In the genomic region with DNA sequence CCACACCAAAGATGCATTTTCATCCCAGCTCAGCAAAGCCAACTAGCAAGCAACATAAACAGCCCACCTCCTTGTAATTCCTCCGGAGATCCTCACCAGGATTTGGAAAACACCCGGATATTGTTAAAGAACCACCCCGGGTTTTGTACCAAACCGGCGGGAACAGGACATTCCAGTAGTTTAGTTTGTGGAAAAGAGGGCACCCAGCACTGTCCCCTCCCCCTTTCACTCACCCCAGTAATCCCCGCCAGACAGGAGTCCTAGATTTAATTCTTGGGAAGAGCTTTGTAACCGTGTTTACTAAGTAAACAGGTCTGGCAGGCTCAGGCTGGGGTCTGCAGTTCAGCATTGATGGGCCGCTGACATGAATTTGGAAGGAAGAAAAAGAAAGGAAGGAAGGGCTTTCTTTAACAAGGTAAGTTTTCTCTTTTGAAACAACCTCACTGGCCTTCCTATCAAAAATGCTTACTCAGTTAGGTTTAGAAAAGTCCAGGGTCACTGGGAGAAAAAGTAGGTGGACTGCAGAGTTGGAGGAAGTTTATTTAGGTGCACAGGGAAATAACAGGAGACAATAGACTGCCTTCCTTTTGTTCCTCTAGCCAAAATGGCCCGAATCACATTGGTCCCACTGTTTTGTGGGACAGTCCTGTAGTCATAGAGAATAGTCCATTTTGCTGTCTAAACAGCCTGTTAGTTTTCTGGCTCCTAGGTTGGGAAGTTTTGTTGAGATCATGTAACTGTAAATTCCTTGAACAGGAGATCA, we compare ENCODE assay signal across 10 mouse cellular contexts. TPM values are rescaled to one million over a fixed set of nuclear protein-coding genes. Genes with fewer than 3 reads are reported as not detected.
DNase-seq lines count a peak whose midpoint lies in the region; ATAC-seq lines count a peak whose summit lies in the region.
"Had no signal": no experiment of that assay in that cellular context is flagged by ENCODE, and none has a peak within 500 bp of the region (broad histone marks: within the 10 kb centered on the region; RNA-seq: fewer than 3 reads in every experiment).

A gene (minus strand): TSS at position 94 of the 763 bp plus-strand sequence.

- DNase-seq in 3134 (ENCODE audit: extremely low read depth, insufficient read length, low spot score), result peak; percentile 11
- DNase-seq in embryo, embryonic 10 days (ENCODE audit: low spot score), result peak; percentile 28
- DNase-seq in lung, postnatal 25 days (ENCODE audit: low spot score), result peak; percentile 5
- peak; percentile 43 for DNase-seq in testis, postnatal 10 days (ENCODE audit: low spot score)
- DNase-seq in gastrocnemius, postnatal 10 days, result no peak

- H3K9me3 ChIP-seq in heart, embryonic 15.5 days (replicated peaks), result no peaks in the 10 kb centered on the region
- H3K9me3 ChIP-seq in kidney, embryonic 16.5 days (ENCODE audit: low read length), result no peaks in the 10 kb centered on the region

- peak within 1 kb of the TSS; percentile 45 for H3K4me3 ChIP-seq in heart, embryonic 15.5 days
- H3K4me3 ChIP-seq in kidney, embryonic 16.5 days (ENCODE audit: low read length), result peak within 1 kb of the TSS; percentile 50

- 14% methylated on average over 9 of the region's 9 CpGs for WGBS in heart, embryonic 15.5 days
- 25% methylated on average over 9 of the region's 9 CpGs for WGBS in kidney, embryonic 16.5 days

- no peak for ATAC-seq in heart, embryonic 15.5 days (replicated peaks; ENCODE audit: insufficient number of reproducible peaks, insufficient read depth, low FRiP score, low read depth)
- ATAC-seq in kidney, embryonic 16.5 days (ENCODE audit: low FRiP score, low TSS enrichment), result peak; percentile 92; the same call in 1 of the 2 replicates
- ATAC-seq in cerebellum, adult (ENCODE audit: insufficient number of reproducible peaks, low FRiP score, low TSS enrichment), result no peak
- ATAC-seq: Patski had no signal

- H3K27ac ChIP-seq in heart, embryonic 15.5 days, result no peak within 1 kb of the TSS
- peak within 1 kb of the TSS; percentile 34; the same call in 1 of the 2 replicates for H3K27ac ChIP-seq in kidney, embryonic 16.5 days (ENCODE audit: low read length)

- no peaks in the 10 kb centered on the region for H3K27me3 ChIP-seq in heart, embryonic 15.5 days
- H3K27me3 ChIP-seq in kidney, embryonic 16.5 days (ENCODE audit: insufficient read depth, low read length), result no peaks in the 10 kb centered on the region

- H3K4me1 ChIP-seq in heart, embryonic 15.5 days (replicated peaks), result no peaks in the 10 kb centered on the region
- no peaks in the 10 kb centered on the region; the same call in 1 of the 2 replicates for H3K4me1 ChIP-seq in kidney, embryonic 16.5 days (ENCODE audit: insufficient read depth, low read length)

- no peaks in the 10 kb centered on the region for H3K36me3 ChIP-seq in heart, embryonic 15.5 days
- no peaks in the 10 kb centered on the region for H3K36me3 ChIP-seq in kidney, embryonic 16.5 days (ENCODE audit: insufficient read depth, low read length)

- peak within 1 kb of the TSS; percentile 53 for H3K4me2 ChIP-seq in heart, embryonic 15.5 days
- peak within 1 kb of the TSS; percentile 43 for H3K4me2 ChIP-seq in kidney, embryonic 16.5 days (replicated peaks; ENCODE audit: low read depth, low read length)

- H3K9ac ChIP-seq in heart, embryonic 15.5 days, result no peak within 1 kb of the TSS
- peak within 1 kb of the TSS; percentile 65 for H3K9ac ChIP-seq in kidney, embryonic 16.5 days (replicated peaks; ENCODE audit: low read length)

RNA-seq across cellular contexts. Expression of the gene that starts here (rescaled TPM):
- 0.06 and 0.09 TPM in 2 replicates for polyA plus RNA-seq in heart, embryonic 15.5 days (2015; fragmentation: Nextera tagmentation; extraction: Ambion mirVana)
- 0.10 TPM in 2 replicates for polyA plus RNA-seq in kidney, embryonic 16.5 days (2015; fragmentation: Nextera tagmentation; extraction: Ambion mirVana)
- total RNA-seq in gastrocnemius, postnatal 10 days (2021), result under 1 TPM in 1 of 2 experiments, not detected in 1; 0.09 TPM
- polyA plus RNA-seq: large intestine, adult 2 months; Patski had no signal

Comparison
In these comparisons a context has a peak if more than half of its experiments do, and no peak if none do; other contexts are left out.
1. Peak in ATAC-seq, H3K4me3 ChIP-seq, H3K27ac ChIP-seq, H3K9ac ChIP-seq and H3K4me2 ChIP-seq in kidney, embryonic 16.5 days; RNA of the gene not detected or under 1 TPM.